Mouse (Mus musculus): ENCODE measurements at regions not wholly inside any gene's neighbourhood (a gene's known extent, or its start where the extent isn't known, plus 50 kb on each side); places are given as distances from the start of the nearest gene placed in this dataset.
"Not testable (repeated sequence)": the region's sequence is repeated elsewhere in the genome, so short reads cannot be mapped to it uniquely, and the experiment has no call there.

- DNase-seq (ENCODE audit: extremely low read depth, low read depth, low spot score), result no peak
These were observed 149.1 kb upstream of the Palmd start for GRCm38 (mm10) chr3:117117838-117118237.

GRCm38 (mm10) chr3:117116210-117116609, 147.4 kb upstream of the Palmd start:
- no peak for DNase-seq (ENCODE audit: extremely low read depth, low read depth, low spot score)

- DNase-seq (ENCODE audit: extremely low read depth, low read depth, low spot score), result no peak
These were observed 144.0 kb upstream of the Palmd start for GRCm38 (mm10) chr3:117112766-117113165.

- DNase-seq (ENCODE audit: extremely low read depth, low read depth, low spot score), result no peak
These were observed 143.5 kb upstream of the Palmd start for GRCm38 (mm10) chr3:117112304-117112703.

- no peak for DNase-seq (ENCODE audit: extremely low read depth, low read depth, low spot score)
These were observed 140.3 kb upstream of the Palmd start for GRCm38 (mm10) chr3:117108966-117109700.

GRCm38 (mm10) chr3:117107986-117108385, 139.2 kb upstream of the Palmd start:
- DNase-seq (ENCODE audit: extremely low read depth, low read depth, low spot score), result no peak

- no peak for DNase-seq (ENCODE audit: extremely low read depth, low read depth, low spot score)
These were observed 138.6 kb upstream of the Palmd start for GRCm38 (mm10) chr3:117107378-117107777.

GRCm38 (mm10) chr3:117087646-117088045, 118.9 kb upstream of the Palmd start:
- DNase-seq (ENCODE audit: extremely low read depth, low read depth, low spot score), result no peak

GRCm38 (mm10) chr3:117076734-117077133, 107.9 kb upstream of the Palmd start:
- DNase-seq (ENCODE audit: extremely low read depth, low read depth, low spot score), result no peak

- no peak for DNase-seq (ENCODE audit: extremely low read depth, low read depth, low spot score)
These were observed 104.6 kb upstream of the Palmd start for GRCm38 (mm10) chr3:117073399-117073798.

GRCm38 (mm10) chr3:117072998-117073397, 104.2 kb upstream of the Palmd start:
- no peak for DNase-seq (ENCODE audit: extremely low read depth, low read depth, low spot score)

- no peak for DNase-seq (ENCODE audit: extremely low read depth, low read depth, low spot score)
These were observed 103.1 kb upstream of the Palmd start for GRCm38 (mm10) chr3:117071851-117072250.

GRCm38 (mm10) chr3:117067470-117068053, 98.8 kb upstream of the Palmd start:
- DNase-seq (ENCODE audit: extremely low read depth, low read depth, low spot score), result no peak

- no peak for DNase-seq (ENCODE audit: extremely low read depth, low read depth, low spot score)
These were observed 97.1 kb upstream of the Palmd start for GRCm38 (mm10) chr3:117065904-117066303.

- DNase-seq (ENCODE audit: extremely low read depth, low read depth, low spot score), result no peak
These were observed 93.0 kb upstream of the Palmd start for GRCm38 (mm10) chr3:117061831-117062230.

- no peak for DNase-seq (ENCODE audit: extremely low read depth, low read depth, low spot score)
These were observed 92.4 kb upstream of the Palmd start for GRCm38 (mm10) chr3:117061182-117061581.

GRCm38 (mm10) chr3:117054711-117055110, 85.9 kb upstream of the Palmd start:
- not testable (repeated sequence) for DNase-seq (ENCODE audit: extremely low read depth, low read depth, low spot score)

GRCm38 (mm10) chr3:117051431-117051830, 82.6 kb upstream of the Palmd start:
- DNase-seq (ENCODE audit: extremely low read depth, low read depth, low spot score), result no peak

GRCm38 (mm10) chr3:117050909-117051308, 82.1 kb upstream of the Palmd start:
- DNase-seq (ENCODE audit: extremely low read depth, low read depth, low spot score), result no peak

- no peak for DNase-seq (ENCODE audit: extremely low read depth, low read depth, low spot score)
These were observed 80.6 kb upstream of the Palmd start for GRCm38 (mm10) chr3:117049410-117049809.

- DNase-seq (ENCODE audit: extremely low read depth, low read depth, low spot score), result no peak
These were observed 76.0 kb upstream of the Palmd start for GRCm38 (mm10) chr3:117044809-117045208.

GRCm38 (mm10) chr3:117044304-117044703, 75.5 kb upstream of the Palmd start:
- DNase-seq (ENCODE audit: extremely low read depth, low read depth, low spot score), result no peak

- no peak for DNase-seq (ENCODE audit: extremely low read depth, low read depth, low spot score)
These were observed 70.1 kb upstream of the Palmd start for GRCm38 (mm10) chr3:117038928-117039300.
